Mouse (Mus musculus) cerebellum, adult 2 months (tissue): ENCODE data around the gene Dennd2d. TPM values are rescaled to one million over a fixed set of nuclear protein-coding genes. Genes with fewer than 3 reads are reported as not detected.

Source experiments
- DNase-seq, 2 experiments: peaks; one replicate each; pipeline ENCODE4 v3.0.0; 2021
- H3K27ac ChIP-seq: fragments of 200-500 bp; 2 replicates; pipeline ENCODE4 v1.5.1; 2012; ENCODE audit warnings: low read length, control low read depth, inconsistent platforms; ENCODE audit not compliant: insufficient read depth
- H3K27me3 ChIP-seq: fragments of 200-500 bp; 2 replicates; pipeline ENCODE4 v1.6.1; 2012; ENCODE audit warnings: inconsistent platforms, mild to moderate bottlenecking, low read length, moderate library complexity; ENCODE audit not compliant: control insufficient read depth, insufficient read depth
- H3K4me1 ChIP-seq: fragments of 200-500 bp; 2 replicates; pipeline ENCODE4 v1.6.1; 2011; ENCODE audit warnings: low read length; ENCODE audit not compliant: control insufficient read depth, insufficient read depth
- H3K4me3 ChIP-seq: fragments of 200-500 bp; replicated peaks from 2 replicates; pipeline ENCODE3; 2011; ENCODE audit warnings: mild to moderate bottlenecking, low read depth, low read length, control low read depth; ENCODE audit not compliant: insufficient read depth
- CTCF ChIP-seq: fragments of 200-500 bp; IDR thresholded peaks from 2 replicates; pipeline ENCODE4 v1.5.1; 2011; ENCODE audit warnings: low read depth, mild to moderate bottlenecking, control low read depth, low read length, moderate library complexity, borderline replicate concordance; ENCODE audit not compliant: insufficient read depth
- POLR2A ChIP-seq: fragments of 200-500 bp; IDR thresholded peaks from 2 replicates; pipeline ENCODE4 v1.6.1; 2011; ENCODE audit warnings: low read length, control low read depth, borderline replicate concordance; ENCODE audit not compliant: insufficient read depth
- WGBS: fragments of 180-500 bp; shearing (Covaris S2); methylation state at CpG from one replicate; pipeline ENCODE4 v1.1.7; 2018; 5-methylcytosine and 5-hydroxymethylcytosine counted together
- polyA plus RNA-seq: library from polyadenylated mRNA; depleted of rRNA; stranded (reverse); fragments of >200 nt; gene quantifications from 2 replicates; pipeline ENCODE4 v1.2.3, GENCODE M21; 2012

Dennd2d gene
- polyA plus RNA-seq, 1 experiment: 0.77 TPM

- no peak overlapping the region for H3K4me3 ChIP-seq
- no peak overlapping the region for H3K27ac ChIP-seq
- 100% methylated on average over 1 of the region's 1 CpGs for WGBS
- DNase-seq: no peak
- no peak for TF ChIP-seq CTCF
- no peak for TF ChIP-seq POLR2A
- H3K27me3 ChIP-seq: no peaks in the 10 kb centered on the region
- no peaks in the 10 kb centered on the region for H3K4me1 ChIP-seq
Measured at GRCm38 (mm10) chr3:106492723-106493122, 10.5 kb downstream of the Dennd2d start.

GRCm38 (mm10) chr3:106493202-106493601 lies 11.0 kb downstream of the Dennd2d start:
- Histone ChIP-seq H3K4me3 (no peak overlapping the region), H3K27me3 (no peaks in the 10 kb centered on the region), H3K4me1 (no peaks in the 10 kb centered on the region), H3K27ac (no peak overlapping the region)
- TF ChIP-seq CTCF: no peak
- WGBS: 90% methylated on average over 8 of the region's 8 CpGs
- DNase-seq: no peak

GRCm38 (mm10) chr3:106493882-106494281 lies 11.7 kb downstream of the Dennd2d start:
- Histone ChIP-seq H3K4me3 (no peak overlapping the region), H3K27ac (no peak overlapping the region), H3K4me1 (no peaks in the 10 kb centered on the region), H3K27me3 (no peaks in the 10 kb centered on the region)
- WGBS: 79% methylated on average over 3 of the region's 3 CpGs
- TF ChIP-seq POLR2A (no peak), CTCF (no peak)
- DNase-seq: no peak

GRCm38 (mm10) chr3:106494417-106494950 lies 12.3 kb downstream of the Dennd2d start:
- no peak for DNase-seq
- TF ChIP-seq POLR2A (no peak), CTCF (no peak)
- Histone ChIP-seq H3K4me1 (no peaks in the 10 kb centered on the region), H3K27me3 (no peaks in the 10 kb centered on the region), H3K4me3 (no peak overlapping the region), H3K27ac (no peak overlapping the region)
- 7% methylated on average over 1 of the region's 1 CpGs for WGBS

- no peak for DNase-seq
- Histone ChIP-seq H3K27ac (no peak overlapping the region), H3K4me3 (no peak overlapping the region), H3K4me1 (no peaks in the 10 kb centered on the region), H3K27me3 (no peaks in the 10 kb centered on the region)
- TF ChIP-seq POLR2A (no peak), CTCF (no peak)
- WGBS: 89% methylated on average over 1 of the region's 1 CpGs
Measured at GRCm38 (mm10) chr3:106495346-106496044, 13.3 kb downstream of the Dennd2d start.

GRCm38 (mm10) chr3:106496045-106496721 lies 14.0 kb downstream of the Dennd2d start:
- TF ChIP-seq CTCF (no peak), POLR2A (no peak)
- Histone ChIP-seq H3K4me3 (no peak overlapping the region), H3K27ac (no peak overlapping the region), H3K4me1 (no peaks in the 10 kb centered on the region), H3K27me3 (no peaks in the 10 kb centered on the region)
- 71% methylated on average over 4 of the region's 4 CpGs for WGBS
- no peak for DNase-seq

GRCm38 (mm10) chr3:106496996-106497395 lies 14.8 kb downstream of the Dennd2d start:
- Histone ChIP-seq H3K27ac (no peak overlapping the region), H3K4me1 (no peaks in the 10 kb centered on the region), H3K4me3 (no peak overlapping the region), H3K27me3 (no peaks in the 10 kb centered on the region)
- TF ChIP-seq CTCF (no peak), POLR2A (no peak)
- no peak for DNase-seq
- 66% methylated on average over 3 of the region's 3 CpGs for WGBS

GRCm38 (mm10) chr3:106500510-106500909 lies 18.3 kb downstream of the Dennd2d start:
- H3K27me3 ChIP-seq: no peaks in the 10 kb centered on the region; the same call in 1 of the 2 replicates
- no peak for DNase-seq
- 90% methylated on average over 2 of the region's 2 CpGs for WGBS
- TF ChIP-seq CTCF (no peak), POLR2A (no peak)
- H3K27ac ChIP-seq: no peak overlapping the region
- H3K4me1 ChIP-seq: no peaks in the 10 kb centered on the region
- no peak overlapping the region for H3K4me3 ChIP-seq
